Mouse (Mus musculus) midbrain, embryonic 16.5 days (tissue): Measurements from ENCODE around the gene Ube2e3. TPM values are rescaled to one million over a fixed set of nuclear protein-coding genes. Genes with fewer than 3 reads are reported as not detected.

Source experiments
- ATAC-seq: fragments of 200-750 bp; cut with Nextera tagmentation; 2 replicates; pipeline ENCODE4 v1.8.0; 2017; ENCODE audit warnings: moderate TSS enrichment
- H3K27ac ChIP-seq: fragments of 300-500 bp; sonication (generic); 2 replicates; pipeline ENCODE4 v1.5.1; 2014; ENCODE audit warnings: mild to moderate bottlenecking, low read length, mixed read lengths
- H3K27me3 ChIP-seq: fragments of 300-500 bp; sonication (generic); 2 replicates; pipeline ENCODE4 v1.6.1; 2014; ENCODE audit warnings: low read depth, low read length, mixed read lengths; ENCODE audit not compliant: control insufficient read depth, insufficient read depth
- H3K36me3 ChIP-seq: fragments of 300-500 bp; sonication (generic); 2 replicates; pipeline ENCODE4 v1.6.1; 2014; ENCODE audit warnings: mild to moderate bottlenecking, low read length, moderate library complexity, mixed read lengths; ENCODE audit not compliant: control insufficient read depth, insufficient read depth
- H3K4me1 ChIP-seq: fragments of 300-500 bp; sonication (generic); 2 replicates; pipeline ENCODE4 v1.6.1; 2014; ENCODE audit warnings: mild to moderate bottlenecking, low read length, mixed read lengths; ENCODE audit not compliant: control insufficient read depth, insufficient read depth
- H3K4me2 ChIP-seq: fragments of 300-500 bp; sonication (generic); 2 replicates; pipeline ENCODE4 v1.6.1; 2014; ENCODE audit warnings: mild to moderate bottlenecking, low read length, mixed read lengths
- H3K4me3 ChIP-seq: fragments of 300-500 bp; sonication (generic); 2 replicates; pipeline ENCODE4 v1.5.1; 2014; ENCODE audit warnings: low read depth, mild to moderate bottlenecking, low read length, moderate library complexity, mixed read lengths
- H3K9ac ChIP-seq: fragments of 300-500 bp; sonication (generic); 2 replicates; pipeline ENCODE4 v1.6.1; 2014; ENCODE audit warnings: low read depth, low read length, mixed read lengths
- H3K9me3 ChIP-seq: fragments of 300-500 bp; sonication (generic); replicated peaks from 2 replicates; pipeline ENCODE4 v1.6.1; 2014; ENCODE audit warnings: mild to moderate bottlenecking, low read length, mixed read lengths; ENCODE audit not compliant: control insufficient read depth, poor library complexity, severe bottlenecking
- WGBS: fragments of 180-500 bp; shearing (Covaris S2); extraction: QIAGEN DNeasy Blood & Tissue Kit; methylation state at CpG from one replicate; pipeline ENCODE4 v1.1.7; 2014; 5-methylcytosine and 5-hydroxymethylcytosine counted together
- polyA plus RNA-seq: library from polyadenylated mRNA; unstranded; fragments of >200 nt; fragmentation: Nextera tagmentation; extraction: Ambion mirVana; gene quantifications from 2 replicates; pipeline ENCODE4 v1.2.1, GENCODE M21; 2015

Ube2e3 gene
- polyA plus RNA-seq, 1 experiment from 2014 or later, result 263 TPM

GRCm38 (mm10) chr2:78871971-78872860, 4.3 kb downstream of the Ube2e3 start:
- Histone ChIP-seq H3K4me1 (peaks cover 36% of the 10 kb centered on the region), H3K27me3 (no peaks in the 10 kb centered on the region), H3K4me2 (peak overlapping the region; percentile 81), H3K27ac (peak overlapping the region; percentile 74), H3K4me3 (peak overlapping the region; percentile 65), H3K36me3 (no peaks in the 10 kb centered on the region), H3K9ac (peak overlapping the region; percentile 97), H3K9me3 (no peaks in the 10 kb centered on the region)
- WGBS, result 5% methylated on average over 8 of the region's 8 CpGs
- no peak for ATAC-seq

DNA sequence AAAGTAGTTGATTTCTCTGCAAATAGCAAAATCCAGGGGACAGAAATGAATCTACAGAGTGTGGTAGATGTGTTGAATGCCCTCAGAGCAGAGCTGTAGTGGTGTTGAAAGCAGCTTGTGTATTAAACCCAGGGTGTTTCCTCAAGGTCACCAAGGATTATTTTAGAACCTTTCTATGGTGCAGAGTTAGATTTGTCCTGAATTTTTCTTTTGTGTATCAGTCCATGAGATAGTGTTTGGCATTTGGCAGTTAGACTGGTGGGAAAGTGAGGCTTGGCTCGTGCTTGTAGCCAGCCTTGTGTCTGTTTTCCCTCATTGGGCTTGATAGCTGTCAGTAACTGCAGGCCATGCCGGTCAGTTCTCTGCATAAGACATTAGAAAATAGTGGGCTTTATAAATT, 6.0 kb downstream of the Ube2e3 start:
- Histone ChIP-seq H3K27me3 (no peaks in the 10 kb centered on the region), H3K4me2 (peak overlapping the region; percentile 48), H3K36me3 (no peaks in the 10 kb centered on the region), H3K9ac (0 out of 2 replicates have a peak overlapping the region, but pooled peaks have one; percentile 49), H3K9me3 (no peaks in the 10 kb centered on the region), H3K4me1 (peaks cover 39% of the 10 kb centered on the region), H3K4me3 (peak overlapping the region; percentile 23; the same call in 1 of the 2 replicates), H3K27ac (no peak overlapping the region)
- ATAC-seq, result no peak
- WGBS, result 18% methylated on average over 2 of the region's 2 CpGs

GRCm38 (mm10) chr2:78876002-78876401, 8.1 kb downstream of the Ube2e3 start:
- Histone ChIP-seq H3K36me3 (no peaks in the 10 kb centered on the region), H3K4me2 (no peak overlapping the region), H3K9me3 (no peaks in the 10 kb centered on the region), H3K4me3 (no peak overlapping the region), H3K27me3 (no peaks in the 10 kb centered on the region), H3K27ac (no peak overlapping the region), H3K4me1 (peaks cover 36% of the 10 kb centered on the region), H3K9ac (no peak overlapping the region)
- no peak for ATAC-seq

- no peak overlapping the region for H3K9ac ChIP-seq
- H3K9me3 ChIP-seq, result no peaks in the 10 kb centered on the region
- no peak overlapping the region for H3K27ac ChIP-seq
- no peak overlapping the region for H3K4me2 ChIP-seq
- H3K27me3 ChIP-seq, result no peaks in the 10 kb centered on the region
- H3K4me3 ChIP-seq, result no peak overlapping the region
- WGBS, result 79% methylated on average over 1 of the region's 1 CpGs
- peaks cover 6% of the 10 kb centered on the region for H3K4me1 ChIP-seq
- no peaks in the 10 kb centered on the region for H3K36me3 ChIP-seq
- no peak for ATAC-seq
Measured at GRCm38 (mm10) chr2:78882068-78882467, 14.1 kb downstream of the Ube2e3 start.

- Histone ChIP-seq H3K4me1 (peaks cover 7% of the 10 kb centered on the region), H3K9ac (no peak overlapping the region), H3K4me2 (no peak overlapping the region), H3K27me3 (no peaks in the 10 kb centered on the region), H3K9me3 (no peaks in the 10 kb centered on the region), H3K36me3 (no peaks in the 10 kb centered on the region), H3K4me3 (no peak overlapping the region), H3K27ac (no peak overlapping the region)
- ATAC-seq, result no peak
- 93% methylated on average over 3 of the region's 3 CpGs for WGBS
Measured at GRCm38 (mm10) chr2:78882743-78883433, 15.0 kb downstream of the Ube2e3 start.

DNA sequence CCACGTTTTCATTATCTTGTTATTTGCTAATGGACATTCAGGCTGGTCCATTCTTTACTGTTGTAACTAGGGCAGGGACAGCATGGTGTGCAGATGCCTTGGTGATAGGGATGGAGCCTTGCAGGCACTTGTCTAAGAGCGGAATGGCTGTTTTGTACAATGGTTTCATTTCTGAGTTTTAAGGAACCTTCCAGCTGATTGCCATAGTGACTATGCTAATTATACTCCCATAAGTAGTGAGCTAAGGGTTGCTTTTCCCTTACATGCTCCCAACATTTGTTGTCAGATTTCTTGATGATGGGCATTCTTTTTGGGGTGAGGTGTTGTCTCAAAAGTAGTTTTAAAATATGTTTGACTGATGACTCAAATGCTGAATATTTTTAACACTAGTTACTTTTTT, 18.5 kb downstream of the Ube2e3 start:
- no peaks in the 10 kb centered on the region for H3K36me3 ChIP-seq
- ATAC-seq, result no peak
- H3K27me3 ChIP-seq, result no peaks in the 10 kb centered on the region
- H3K9ac ChIP-seq, result no peak overlapping the region
- no peaks in the 10 kb centered on the region for H3K9me3 ChIP-seq
- no peak overlapping the region for H3K4me3 ChIP-seq
- 65% methylated on average over 2 of the region's 2 CpGs for whole genome bisulfite sequencing
- H3K4me2 ChIP-seq, result no peak overlapping the region
- no peak overlapping the region for H3K27ac ChIP-seq
- H3K4me1 ChIP-seq, result peaks cover 4% of the 10 kb centered on the region

DNA sequence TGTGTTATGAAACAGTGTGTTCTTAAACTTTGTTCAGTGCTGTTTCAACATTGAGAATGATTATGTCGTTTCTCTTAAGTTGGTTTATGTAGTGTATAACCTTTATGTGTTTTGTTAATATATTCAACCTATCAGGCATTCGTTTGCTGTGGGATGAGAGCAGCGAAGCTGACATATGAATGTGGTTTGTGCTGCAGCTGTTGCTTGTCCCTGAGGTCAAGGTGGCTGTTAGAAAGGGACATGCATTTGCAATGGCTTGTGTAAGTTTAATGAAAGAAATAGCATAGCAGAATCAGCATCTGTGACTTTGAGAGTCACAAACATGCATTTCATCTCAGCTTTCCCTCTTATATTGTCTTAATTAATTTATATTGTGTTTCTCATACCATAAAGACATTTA, 20.3 kb downstream of the Ube2e3 start:
- peaks cover 4% of the 10 kb centered on the region for H3K4me1 ChIP-seq
- H3K4me2 ChIP-seq, result no peak overlapping the region
- ATAC-seq, result no peak
- no peak overlapping the region for H3K4me3 ChIP-seq
- no peak overlapping the region for H3K9ac ChIP-seq
- no peak overlapping the region for H3K27ac ChIP-seq
- H3K36me3 ChIP-seq, result no peaks in the 10 kb centered on the region
- H3K27me3 ChIP-seq, result no peaks in the 10 kb centered on the region
- WGBS, result 42% methylated on average over 3 of the region's 3 CpGs
- no peaks in the 10 kb centered on the region for H3K9me3 ChIP-seq

- Histone ChIP-seq H3K9me3 (no peaks in the 10 kb centered on the region), H3K9ac (no peak overlapping the region), H3K36me3 (no peaks in the 10 kb centered on the region), H3K27ac (no peak overlapping the region), H3K4me2 (no peak overlapping the region), H3K4me1 (no peaks in the 10 kb centered on the region; the same call in none of the 2 replicates), H3K4me3 (no peak overlapping the region), H3K27me3 (no peaks in the 10 kb centered on the region)
- ATAC-seq, result no peak
- WGBS, result 94% methylated on average over 2 of the region's 2 CpGs
Measured at GRCm38 (mm10) chr2:78895216-78895615, 27.3 kb downstream of the Ube2e3 start.

DNA sequence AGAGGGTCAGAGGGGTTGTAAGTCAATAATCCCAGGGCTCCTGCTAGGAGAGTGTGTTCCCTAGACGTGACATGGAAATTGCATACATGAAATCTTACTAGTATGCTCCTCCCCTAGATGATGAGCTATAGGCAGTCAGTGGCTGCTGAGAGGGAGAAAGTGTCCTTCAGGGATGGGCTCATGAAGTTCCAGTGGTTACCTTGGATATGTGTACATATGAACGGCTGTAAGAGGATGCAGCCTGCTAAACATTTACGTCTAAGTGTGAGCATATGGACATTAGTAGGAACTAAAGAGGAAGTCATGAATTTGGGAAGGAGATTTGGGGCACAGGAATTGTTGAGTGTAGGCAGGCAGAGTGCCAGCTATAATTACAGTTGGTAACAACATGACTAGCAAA, 38.0 kb downstream of the Ube2e3 start:
- H3K4me1 ChIP-seq, result peaks cover 2% of the 10 kb centered on the region; the same call in 1 of the 2 replicates
- H3K9me3 ChIP-seq, result no peaks in the 10 kb centered on the region
- no peak overlapping the region for H3K9ac ChIP-seq
- WGBS, result 54% methylated on average over 3 of the region's 3 CpGs
- no peak overlapping the region for H3K27ac ChIP-seq
- no peak for ATAC-seq
- H3K36me3 ChIP-seq, result no peaks in the 10 kb centered on the region
- no peak overlapping the region for H3K4me2 ChIP-seq
- no peaks in the 10 kb centered on the region for H3K27me3 ChIP-seq
- no peak overlapping the region for H3K4me3 ChIP-seq
